Mouse (Mus musculus) kidney, embryonic 15.5 days (tissue): ENCODE data around the gene Spata33. TPM values are rescaled to one million over a fixed set of nuclear protein-coding genes. Genes with fewer than 3 reads are reported as not detected.
"Not testable (repeated sequence)": the region's sequence is repeated elsewhere in the genome, so short reads cannot be mapped to it uniquely, and the experiment has no call there.

Source experiments
- ATAC-seq: fragments of 200-750 bp; cut with Nextera tagmentation; replicated peaks from 2 replicates; pipeline ENCODE4 v1.8.0; 2017; ENCODE audit warnings: moderate TSS enrichment; ENCODE audit not compliant: low FRiP score
- H3K27ac ChIP-seq: fragments of 300-500 bp; sonication (generic); 2 replicates; pipeline ENCODE4 v1.5.1; 2015; ENCODE audit warnings: mild to moderate bottlenecking, inconsistent platforms
- H3K27me3 ChIP-seq: fragments of 300-500 bp; sonication (generic); 2 replicates; pipeline ENCODE4 v1.6.1; 2015; ENCODE audit warnings: inconsistent platforms
- H3K36me3 ChIP-seq: fragments of 300-500 bp; sonication (generic); 2 replicates; pipeline ENCODE4 v1.6.1; 2015; ENCODE audit warnings: inconsistent platforms
- H3K4me1 ChIP-seq: fragments of 300-500 bp; sonication (generic); 2 replicates; pipeline ENCODE4 v1.6.1; 2015; ENCODE audit warnings: inconsistent platforms
- H3K4me2 ChIP-seq: fragments of 300-500 bp; sonication (generic); 2 replicates; pipeline ENCODE4 v1.6.1; 2015; ENCODE audit warnings: moderate library complexity, mild to moderate bottlenecking, inconsistent platforms
- H3K4me3 ChIP-seq: fragments of 300-500 bp; sonication (generic); replicated peaks from 2 replicates; pipeline ENCODE4 v1.5.1; 2015; ENCODE audit warnings: mild to moderate bottlenecking, inconsistent platforms
- H3K9ac ChIP-seq: fragments of 300-500 bp; sonication (generic); 2 replicates; pipeline ENCODE4 v1.6.1; 2015; ENCODE audit warnings: mild to moderate bottlenecking, inconsistent platforms
- H3K9me3 ChIP-seq: fragments of 300-500 bp; sonication (generic); replicated peaks from 2 replicates; pipeline ENCODE4 v1.6.1; 2016; ENCODE audit warnings: inconsistent platforms
- WGBS: fragments of 180-500 bp; shearing (Covaris S2); methylation state at CpG from one replicate; pipeline ENCODE4 v1.1.7; 2015; ENCODE audit warnings: mixed read lengths; 5-methylcytosine and 5-hydroxymethylcytosine counted together
- polyA plus RNA-seq: library from polyadenylated mRNA; unstranded; fragments of >200 nt; fragmentation: Nextera tagmentation; extraction: Ambion mirVana; gene quantifications from 2 replicates; pipeline ENCODE4 v1.2.1, GENCODE M21; 2015

Gene Spata33
- 4.2 and 5.5 TPM in 2 replicates for polyA plus RNA-seq

- Histone ChIP-seq H3K4me2 (peak within 1 kb of the TSS; percentile 88), H3K4me1 (peaks cover 23% of the 10 kb centered on the region), H3K27me3 (no peaks in the 10 kb centered on the region), H3K9me3 (no peaks in the 10 kb centered on the region), H3K36me3 (peaks cover 29% of the 10 kb centered on the region), H3K27ac (peak within 1 kb of the TSS; percentile 81), H3K9ac (peak within 1 kb of the TSS; percentile 96), H3K4me3 (peak within 1 kb of the TSS; percentile 94)
- ATAC-seq, result peak; percentile 97
- WGBS, result under 1% methylated on average over 75 of the region's 76 CpGs
Measured at GRCm38 (mm10) chr8:123212321-123213117, at the start of gene Spata33, which contains the start of gene Chmp1a. Gene Spata33, plus strand, starts transcription at chr8:123212832. Gene Chmp1a, minus strand, starts transcription at chr8:123212763.

GRCm38 (mm10) chr8:123181391-123181790 lies 31.2 kb upstream of the Spata33 start:
- Histone ChIP-seq H3K9ac (no peak overlapping the region), H3K4me2 (no peak overlapping the region), H3K9me3 (peaks cover 9% of the 10 kb centered on the region; the same call in 1 of the 2 replicates), H3K4me1 (peaks cover 16% of the 10 kb centered on the region), H3K27me3 (no peaks in the 10 kb centered on the region), H3K36me3 (no peaks in the 10 kb centered on the region), H3K4me3 (no peak overlapping the region), H3K27ac (no peak overlapping the region)
- WGBS, result 64% methylated on average over 3 of the region's 3 CpGs
- ATAC-seq, result no peak

GRCm38 (mm10) chr8:123185566-123186409 lies 26.8 kb upstream of the Spata33 start, which contains the start of gene Dpep1:
Gene Dpep1, plus strand, starts transcription at chr8:123186242.
- 15% methylated on average over 19 of the region's 19 CpGs for WGBS
- peak; percentile 23 for ATAC-seq
- Histone ChIP-seq H3K9ac (no peak within 1 kb of the TSS), H3K4me2 (peak within 1 kb of the TSS; percentile 8; the same call in 1 of the 2 replicates), H3K27me3 (no peaks in the 10 kb centered on the region; the same call in 1 of the 2 replicates), H3K9me3 (no peaks in the 10 kb centered on the region), H3K4me3 (no peak within 1 kb of the TSS), H3K4me1 (peaks cover 27% of the 10 kb centered on the region), H3K36me3 (no peaks in the 10 kb centered on the region), H3K27ac (peak within 1 kb of the TSS; percentile 67)

- Histone ChIP-seq H3K27me3 (no peaks in the 10 kb centered on the region; the same call in 1 of the 2 replicates), H3K4me1 (peaks cover 33% of the 10 kb centered on the region), H3K9ac (no peak overlapping the region), H3K9me3 (no peaks in the 10 kb centered on the region), H3K27ac (no peak overlapping the region), H3K4me3 (no peak overlapping the region), H3K4me2 (no peak overlapping the region), H3K36me3 (no peaks in the 10 kb centered on the region)
- WGBS, result 66% methylated on average over 2 of the region's 2 CpGs
- ATAC-seq, result no peak
Measured at GRCm38 (mm10) chr8:123188006-123188405, 24.6 kb upstream of the Spata33 start.

- WGBS, result 66% methylated on average over 7 of the region's 7 CpGs
Measured at GRCm38 (mm10) chr8:123188841-123189240, 23.8 kb upstream of the Spata33 start.

GRCm38 (mm10) chr8:123190678-123191077 lies 22.0 kb upstream of the Spata33 start:
- no peaks in the 10 kb centered on the region for H3K9me3 ChIP-seq
- WGBS, result 3% methylated on average over 9 of the region's 9 CpGs
- H3K27me3 ChIP-seq, result no peaks in the 10 kb centered on the region; the same call in 1 of the 2 replicates
- no peak overlapping the region for H3K4me3 ChIP-seq
- H3K36me3 ChIP-seq, result no peaks in the 10 kb centered on the region
- peak overlapping the region; percentile 42 for H3K4me2 ChIP-seq
- H3K27ac ChIP-seq, result no peak overlapping the region
- ATAC-seq, result no peak
- no peak overlapping the region for H3K9ac ChIP-seq
- peaks cover 25% of the 10 kb centered on the region for H3K4me1 ChIP-seq

More at GRCm38 (mm10) chr8:123188841-123189240, 23.8 kb upstream of the Spata33 start:
- H3K9me3 ChIP-seq, result no peaks in the 10 kb centered on the region
- no peaks in the 10 kb centered on the region; the same call in 1 of the 2 replicates for H3K27me3 ChIP-seq
- ATAC-seq, result no peak
- no peaks in the 10 kb centered on the region for H3K36me3 ChIP-seq
- no peak overlapping the region for H3K9ac ChIP-seq
- H3K4me1 ChIP-seq, result peaks cover 33% of the 10 kb centered on the region
- no peak overlapping the region for H3K27ac ChIP-seq
- no peak overlapping the region for H3K4me3 ChIP-seq
- no peak overlapping the region for H3K4me2 ChIP-seq

- WGBS, result 62% methylated on average over 8 of the region's 8 CpGs
- H3K27ac ChIP-seq, result no peak overlapping the region
- no peaks in the 10 kb centered on the region for H3K9me3 ChIP-seq
- no peak for ATAC-seq
- no peaks in the 10 kb centered on the region for H3K36me3 ChIP-seq
- no peak overlapping the region for H3K9ac ChIP-seq
- H3K27me3 ChIP-seq, result no peaks in the 10 kb centered on the region; the same call in 1 of the 2 replicates
- H3K4me3 ChIP-seq, result no peak overlapping the region
- H3K4me1 ChIP-seq, result peaks cover 13% of the 10 kb centered on the region
- no peak overlapping the region for H3K4me2 ChIP-seq
Measured at GRCm38 (mm10) chr8:123191908-123192307, 20.7 kb upstream of the Spata33 start.

GRCm38 (mm10) chr8:123193771-123194170 lies 18.9 kb upstream of the Spata33 start:
- Histone ChIP-seq H3K27ac (no peak overlapping the region), H3K36me3 (no peaks in the 10 kb centered on the region), H3K4me1 (peaks cover 10% of the 10 kb centered on the region), H3K4me2 (no peak overlapping the region), H3K9ac (no peak overlapping the region), H3K9me3 (no peaks in the 10 kb centered on the region), H3K4me3 (no peak overlapping the region), H3K27me3 (no peaks in the 10 kb centered on the region)
- ATAC-seq, result no peak
- 82% methylated on average over 9 of the region's 9 CpGs for WGBS

- not testable (repeated sequence) for H3K4me2 ChIP-seq, H3K9me3 ChIP-seq, H3K27me3 ChIP-seq, H3K9ac ChIP-seq, ATAC-seq, H3K4me3 ChIP-seq, H3K27ac ChIP-seq, H3K4me1 ChIP-seq, H3K36me3 ChIP-seq
- 72% methylated on average over 5 of the region's 5 CpGs for WGBS
Measured at GRCm38 (mm10) chr8:123197016-123197415, 15.6 kb upstream of the Spata33 start.

GRCm38 (mm10) chr8:123199864-123200263 lies 12.8 kb upstream of the Spata33 start:
- no peaks in the 10 kb centered on the region for H3K9me3 ChIP-seq
- H3K36me3 ChIP-seq, result peaks cover 10% of the 10 kb centered on the region; the same call in 1 of the 2 replicates
- no peak overlapping the region for H3K9ac ChIP-seq
- H3K4me3 ChIP-seq, result no peak overlapping the region
- no peak for ATAC-seq
- WGBS, result 61% methylated on average over 14 of the region's 14 CpGs
- no peaks in the 10 kb centered on the region for H3K4me1 ChIP-seq
- no peak overlapping the region for H3K4me2 ChIP-seq
- H3K27me3 ChIP-seq, result no peaks in the 10 kb centered on the region
- no peak overlapping the region for H3K27ac ChIP-seq

GRCm38 (mm10) chr8:123202288-123202687 lies 10.3 kb upstream of the Spata33 start:
- H3K4me1 ChIP-seq, result no peaks in the 10 kb centered on the region
- no peaks in the 10 kb centered on the region for H3K27me3 ChIP-seq
- H3K36me3 ChIP-seq, result peaks cover 31% of the 10 kb centered on the region
- H3K4me3 ChIP-seq, result no peak overlapping the region
- no peak overlapping the region for H3K4me2 ChIP-seq
- H3K9ac ChIP-seq, result no peak overlapping the region
- no peak overlapping the region for H3K27ac ChIP-seq
- 29% methylated on average over 5 of the region's 5 CpGs for WGBS
- H3K9me3 ChIP-seq, result no peaks in the 10 kb centered on the region
- ATAC-seq, result no peak

GRCm38 (mm10) chr8:123203571-123203970 lies 9.1 kb upstream of the Spata33 start:
- 83% methylated on average over 3 of the region's 3 CpGs for WGBS
- ATAC-seq, result no peak
- H3K27me3 ChIP-seq, result no peaks in the 10 kb centered on the region

More at GRCm38 (mm10) chr8:123203571-123203970, 9.1 kb upstream of the Spata33 start:
- Histone ChIP-seq H3K36me3 (peaks cover 44% of the 10 kb centered on the region), H3K4me3 (no peak overlapping the region), H3K27ac (no peak overlapping the region), H3K9ac (no peak overlapping the region), H3K4me2 (no peak overlapping the region), H3K4me1 (no peaks in the 10 kb centered on the region), H3K9me3 (no peaks in the 10 kb centered on the region)
